Mouse (Mus musculus) olfactory bulb, adult 2 months (tissue): Measurements from ENCODE around the gene Dnajc8.

Experiments
- CTCF ChIP-seq: fragments of 200-500 bp; IDR thresholded peaks from 2 replicates; pipeline ENCODE4 v1.5.1; 2012; ENCODE audit warnings: low read depth, mild to moderate bottlenecking, low read length, moderate library complexity; ENCODE audit not compliant: insufficient read depth
- POLR2A ChIP-seq: fragments of 200-500 bp; IDR thresholded peaks from 2 replicates; pipeline ENCODE4 v1.6.1; 2012; ENCODE audit warnings: mild to moderate bottlenecking, low read depth, low read length, moderate library complexity; ENCODE audit not compliant: insufficient read depth

DNA sequence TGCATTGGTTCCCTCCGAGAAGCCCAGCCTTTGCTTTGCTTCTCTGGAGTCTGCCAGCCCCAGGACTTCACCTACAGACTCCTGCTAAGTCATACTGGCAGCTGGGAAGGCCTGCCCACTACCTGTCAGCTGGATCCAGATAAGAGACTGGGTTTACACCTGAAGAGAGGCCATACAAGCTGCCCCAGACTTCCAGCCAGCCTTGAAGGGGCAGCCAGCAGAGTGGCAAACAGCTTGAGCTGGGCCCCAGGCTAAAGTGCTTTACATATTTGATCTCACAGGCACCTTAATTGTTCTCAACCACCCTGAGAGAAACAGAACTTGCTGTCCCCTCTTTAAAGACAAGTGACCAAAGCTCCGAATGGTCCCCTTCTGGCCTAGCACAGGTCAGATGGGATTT, 28.1 kb upstream of the Dnajc8 start:
- TF ChIP-seq CTCF (no peak), POLR2A (no peak)
